Mouse (Mus musculus) neural tube, embryonic 14.5 days (tissue): Measurements from ENCODE around the gene Slc25a44. TPM values are rescaled to one million over a fixed set of nuclear protein-coding genes. Genes with fewer than 3 reads are reported as not detected.

ENCODE experiments used
- ATAC-seq: fragments of 200-750 bp; cut with Nextera tagmentation; 2 replicates; pipeline ENCODE4 v1.8.0; 2017; ENCODE audit warnings: low read depth, mild to moderate bottlenecking, moderate TSS enrichment, moderate library complexity
- H3K27ac ChIP-seq: fragments of 300-500 bp; sonication (generic); 2 replicates; pipeline ENCODE4 v1.5.1; 2014; ENCODE audit warnings: low read depth, mild to moderate bottlenecking, control low read depth, low read length, moderate library complexity, mixed read lengths
- H3K27me3 ChIP-seq: fragments of 300-500 bp; sonication (generic); 2 replicates; pipeline ENCODE4 v1.6.1; 2014; ENCODE audit warnings: low read length; ENCODE audit not compliant: control insufficient read depth, insufficient read depth
- H3K36me3 ChIP-seq: fragments of 300-500 bp; sonication (generic); 2 replicates; pipeline ENCODE4 v1.6.1; 2014; ENCODE audit warnings: low read length, mixed read lengths; ENCODE audit not compliant: control insufficient read depth, insufficient read depth
- H3K4me1 ChIP-seq: fragments of 300-500 bp; sonication (generic); 2 replicates; pipeline ENCODE4 v1.6.1; 2014; ENCODE audit warnings: low read length; ENCODE audit not compliant: control insufficient read depth, insufficient read depth
- H3K4me2 ChIP-seq: fragments of 300-500 bp; sonication (generic); 2 replicates; pipeline ENCODE4 v1.6.1; 2014; ENCODE audit warnings: mild to moderate bottlenecking, low read depth, low read length, control low read depth
- H3K4me3 ChIP-seq: fragments of 300-500 bp; sonication (generic); 2 replicates; pipeline ENCODE4 v1.5.1; 2014; ENCODE audit warnings: low read depth, low read length, control low read depth, mixed read lengths
- H3K9ac ChIP-seq: fragments of 300-500 bp; sonication (generic); replicated peaks from 2 replicates; pipeline ENCODE4 v1.6.1; 2014; ENCODE audit warnings: low read depth, mild to moderate bottlenecking, control low read depth, low read length, mixed read lengths
- H3K9me3 ChIP-seq: fragments of 300-500 bp; sonication (generic); 2 replicates; pipeline ENCODE4 v1.6.1; 2016; ENCODE audit warnings: low read length; ENCODE audit not compliant: control insufficient read depth
- WGBS: fragments of 180-500 bp; shearing (Covaris S2); extraction: QIAGEN DNeasy Blood & Tissue Kit; methylation state at CpG from one replicate; pipeline ENCODE4 v1.1.7; 2014; 5-methylcytosine and 5-hydroxymethylcytosine counted together
- polyA plus RNA-seq: library from polyadenylated mRNA; unstranded; fragments of >200 nt; fragmentation: Nextera tagmentation; extraction: Ambion mirVana; gene quantifications from 2 replicates; pipeline ENCODE4 v1.2.1, GENCODE M21; 2014

The Slc25a44 gene
- polyA plus RNA-seq, 1 experiment from 2014 or later = 40.8 TPM

DNA sequence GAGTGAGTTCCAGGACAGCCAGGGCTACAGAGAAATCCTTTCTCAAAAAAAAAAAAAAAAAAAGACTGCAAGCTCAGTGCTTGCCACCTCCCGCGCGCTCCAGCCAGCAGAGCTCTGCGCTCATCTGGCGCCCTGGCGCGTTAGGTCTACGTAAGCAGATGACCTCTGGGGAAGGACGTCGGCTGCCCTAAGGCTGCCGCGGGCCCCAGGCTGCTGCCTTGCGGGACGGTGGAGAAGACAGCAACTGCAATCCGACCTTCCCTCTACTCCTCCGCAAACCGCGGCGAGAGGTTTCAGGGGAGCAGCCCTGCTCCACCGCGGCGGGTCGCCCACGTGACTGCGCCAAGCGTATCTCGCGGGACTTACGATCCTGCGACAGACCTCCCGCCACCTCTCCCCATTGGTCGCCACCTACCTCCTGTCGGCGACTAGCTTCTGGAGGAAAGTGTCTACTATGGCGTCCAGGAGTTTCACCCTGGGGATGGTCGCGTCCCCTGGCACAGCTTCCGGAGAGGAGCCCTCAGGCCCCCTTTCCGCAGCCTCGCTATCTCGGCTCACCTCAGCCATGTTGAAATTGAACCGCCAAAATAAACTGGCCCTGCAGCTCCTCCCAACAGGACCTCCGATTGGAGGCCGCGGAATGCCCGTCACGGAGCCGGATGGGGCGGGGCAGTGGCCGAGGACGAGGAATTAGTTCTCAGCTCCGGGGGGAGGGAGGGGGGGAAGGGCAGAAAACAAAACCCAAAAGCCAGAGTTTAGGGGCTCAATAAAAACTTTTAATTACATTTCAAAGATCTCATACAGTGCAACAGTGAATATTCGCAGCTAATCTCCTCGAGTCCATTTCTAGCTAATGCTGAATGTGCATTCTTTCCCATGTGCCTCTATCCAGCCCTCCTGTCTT is 14.9 kb downstream of the Slc25a44 start, which contains the start of gene Pmf1:
Gene Pmf1, minus strand, starts transcription at position 591 of the 904 bp plus-strand sequence.
- 0 out of 2 replicates have a peak, but pooled peaks cover 2% of the 10 kb centered on the region for H3K4me1 ChIP-seq
- no peaks in the 10 kb centered on the region for H3K27me3 ChIP-seq
- peaks cover 21% of the 10 kb centered on the region for H3K36me3 ChIP-seq
- no peaks in the 10 kb centered on the region for H3K9me3 ChIP-seq
- under 1% methylated on average over 54 of the region's 54 CpGs for WGBS
- peak within 1 kb of the TSS; percentile 73 for H3K9ac ChIP-seq
- H3K27ac ChIP-seq = peak within 1 kb of the TSS; percentile 84
- peak; percentile 91 for ATAC-seq
- H3K4me2 ChIP-seq = peak within 1 kb of the TSS; percentile 70
- peak within 1 kb of the TSS; percentile 56 for H3K4me3 ChIP-seq

DNA sequence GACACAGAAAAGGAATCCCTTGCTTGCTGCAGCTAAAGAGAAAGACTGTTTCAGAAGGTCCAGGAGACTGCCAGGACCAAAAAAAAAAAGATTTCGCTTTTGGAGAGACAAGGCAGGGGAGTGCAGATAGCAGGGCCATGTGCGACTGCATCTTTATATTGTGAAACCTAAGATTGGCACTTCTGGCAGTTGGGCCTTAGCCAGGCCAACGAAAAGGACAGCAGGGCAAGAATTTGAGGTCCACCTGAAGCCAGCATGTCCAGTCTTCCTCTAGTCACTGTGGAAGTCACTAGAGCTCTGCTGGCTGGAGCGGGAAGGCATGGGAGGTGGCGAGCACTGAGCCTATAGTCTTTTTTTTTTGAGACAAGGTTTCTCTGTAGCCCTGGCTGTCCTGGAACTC is 16.0 kb downstream of the Slc25a44 start:
- Histone ChIP-seq H3K9me3 (no peaks in the 10 kb centered on the region), H3K9ac (no peak overlapping the region), H3K27me3 (no peaks in the 10 kb centered on the region), H3K27ac (no peak overlapping the region), H3K36me3 (peaks cover 15% of the 10 kb centered on the region), H3K4me1 (0 out of 2 replicates have a peak, but pooled peaks cover 2% of the 10 kb centered on the region), H3K4me2 (peak overlapping the region; percentile 70; the same call in 1 of the 2 replicates), H3K4me3 (no peak overlapping the region)
- ATAC-seq = no peak
- 78% methylated on average over 5 of the region's 5 CpGs for WGBS

- no peak overlapping the region for H3K4me2 ChIP-seq
- H3K9ac ChIP-seq = no peak overlapping the region
- ATAC-seq = no peak
- no peaks in the 10 kb centered on the region for H3K9me3 ChIP-seq
- WGBS = 64% methylated on average over 7 of the region's 7 CpGs
- no peak overlapping the region for H3K27ac ChIP-seq
- H3K36me3 ChIP-seq = peaks cover 9% of the 10 kb centered on the region
- H3K4me3 ChIP-seq = no peak overlapping the region
- H3K27me3 ChIP-seq = no peaks in the 10 kb centered on the region
- 0 out of 2 replicates have a peak, but pooled peaks cover 2% of the 10 kb centered on the region for H3K4me1 ChIP-seq
These were observed 17.4 kb downstream of the Slc25a44 start for GRCm38 (mm10) chr3:88407529-88407928.

DNA sequence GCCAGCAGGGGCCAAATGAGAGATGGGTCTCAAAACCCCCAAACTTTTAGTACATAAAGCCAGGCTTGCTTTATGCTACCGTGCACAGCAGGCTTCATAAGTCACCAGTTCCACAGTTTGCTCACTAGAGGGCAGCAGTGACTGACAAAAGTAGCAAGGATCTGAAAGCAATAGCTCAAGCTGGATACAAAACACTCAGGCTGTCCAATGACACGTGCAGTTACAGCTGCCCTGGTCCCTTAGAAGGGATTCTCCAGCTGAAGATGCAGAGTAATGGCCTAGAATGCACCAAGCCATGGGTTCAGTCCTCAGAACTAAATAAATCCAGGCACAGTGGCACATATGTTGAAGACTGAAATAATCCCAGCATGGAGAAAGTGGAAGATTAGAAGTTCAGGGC is 17.8 kb downstream of the Slc25a44 start:
- Histone ChIP-seq H3K4me2 (no peak overlapping the region), H3K27me3 (no peaks in the 10 kb centered on the region), H3K4me3 (no peak overlapping the region), H3K4me1 (0 out of 2 replicates have a peak, but pooled peaks cover 2% of the 10 kb centered on the region), H3K9me3 (no peaks in the 10 kb centered on the region), H3K36me3 (peaks cover 4% of the 10 kb centered on the region; the same call in 1 of the 2 replicates), H3K9ac (no peak overlapping the region), H3K27ac (no peak overlapping the region)
- no peak; the same call in 1 of the 2 replicates for ATAC-seq
- 1% methylated on average over 2 of the region's 2 CpGs for WGBS

DNA sequence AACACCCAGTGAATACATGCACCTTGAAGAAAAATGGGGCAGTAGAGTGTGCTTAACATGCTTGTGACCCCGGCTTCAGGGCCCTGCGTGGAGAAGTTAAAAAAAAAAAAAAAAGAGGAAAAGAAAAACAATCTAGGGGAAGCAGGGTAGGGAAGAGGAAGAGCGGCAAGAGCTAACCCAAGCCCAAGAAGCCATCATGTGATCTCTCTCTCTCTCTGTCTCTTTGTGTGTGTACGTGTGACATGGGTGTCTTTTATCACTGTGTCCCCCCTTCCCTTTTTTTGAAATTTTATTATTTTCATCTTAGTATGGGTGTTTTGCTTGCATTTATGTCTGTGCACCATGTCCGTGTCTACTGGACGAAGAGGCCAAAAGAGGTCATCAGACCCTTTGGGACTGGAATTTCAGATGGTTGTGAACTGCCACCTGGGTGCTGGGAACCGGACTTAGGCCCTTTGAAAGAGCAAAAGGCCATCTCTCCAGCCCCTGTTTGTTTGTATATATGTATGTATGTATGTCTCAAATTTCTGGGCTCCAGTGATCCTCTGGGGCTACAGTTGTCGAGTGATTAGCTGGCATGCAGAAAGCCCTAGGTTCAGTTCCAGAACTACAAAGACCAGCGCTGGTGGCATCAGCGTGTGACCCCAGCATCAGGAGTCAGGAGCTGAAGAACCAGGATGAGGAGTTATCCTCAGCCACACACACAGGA is 21.3 kb downstream of the Slc25a44 start:
- no peaks in the 10 kb centered on the region for H3K36me3 ChIP-seq
- 94% methylated on average over 10 of the region's 10 CpGs for WGBS
- ATAC-seq = no peak
- H3K9ac ChIP-seq = no peak overlapping the region
- no peak overlapping the region for H3K4me3 ChIP-seq
- H3K4me1 ChIP-seq = no peaks in the 10 kb centered on the region
- no peak overlapping the region for H3K27ac ChIP-seq
- H3K9me3 ChIP-seq = no peaks in the 10 kb centered on the region
- no peak overlapping the region for H3K4me2 ChIP-seq
- no peaks in the 10 kb centered on the region for H3K27me3 ChIP-seq

DNA sequence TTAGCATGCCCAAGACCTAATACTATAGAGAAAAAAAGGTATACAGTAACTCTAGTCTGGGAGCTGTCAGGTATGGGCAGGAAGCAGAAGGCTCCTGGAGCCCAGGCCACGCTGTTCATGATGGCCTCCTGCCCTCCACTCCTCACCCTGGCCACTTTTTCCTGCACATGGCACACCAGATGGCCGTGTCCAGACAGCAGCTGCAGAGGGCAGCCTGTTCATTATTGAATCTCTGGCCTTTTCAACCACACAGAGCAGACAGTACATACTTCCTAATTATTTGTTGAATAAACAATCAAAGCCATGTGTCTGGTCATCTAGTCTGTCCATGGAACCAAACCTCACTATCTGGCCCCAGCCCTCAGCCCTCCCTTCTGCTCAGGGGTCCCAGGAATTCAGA is 26.3 kb downstream of the Slc25a44 start:
- Histone ChIP-seq H3K36me3 (no peaks in the 10 kb centered on the region; the same call in 1 of the 2 replicates), H3K4me3 (no peak overlapping the region), H3K4me1 (no peaks in the 10 kb centered on the region), H3K4me2 (no peak overlapping the region), H3K27ac (no peak overlapping the region), H3K27me3 (no peaks in the 10 kb centered on the region), H3K9ac (no peak overlapping the region), H3K9me3 (no peaks in the 10 kb centered on the region)
- WGBS = 65% methylated on average over 2 of the region's 2 CpGs
- ATAC-seq = no peak

GRCm38 (mm10) chr3:88395742-88396141 is 29.2 kb downstream of the Slc25a44 start:
- no peaks in the 10 kb centered on the region for H3K4me1 ChIP-seq
- H3K4me3 ChIP-seq = no peak overlapping the region
- no peak for ATAC-seq
- 96% methylated on average over 8 of the region's 8 CpGs for WGBS
- H3K4me2 ChIP-seq = no peak overlapping the region
- H3K27ac ChIP-seq = no peak overlapping the region
- no peaks in the 10 kb centered on the region for H3K27me3 ChIP-seq
- H3K9me3 ChIP-seq = no peaks in the 10 kb centered on the region
- no peaks in the 10 kb centered on the region; the same call in 1 of the 2 replicates for H3K36me3 ChIP-seq
- no peak overlapping the region for H3K9ac ChIP-seq

DNA sequence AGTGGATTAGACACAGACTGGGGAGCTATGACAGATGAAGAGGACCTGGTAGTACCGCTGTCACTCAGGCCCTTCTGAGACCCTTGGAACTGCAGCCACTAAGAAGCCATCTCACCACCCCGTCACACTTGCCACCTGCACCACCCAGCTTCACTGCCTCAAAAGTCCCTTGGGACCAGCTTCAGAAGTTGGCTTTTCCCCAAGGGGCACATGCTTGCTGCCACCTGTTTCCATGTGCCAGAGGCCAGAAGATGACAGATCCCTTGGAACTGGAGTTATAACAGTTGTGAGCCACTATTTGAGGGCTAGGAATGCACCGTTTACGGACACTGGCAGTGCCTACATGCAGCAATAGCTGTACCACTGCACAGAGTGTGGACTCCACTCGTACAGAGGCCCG is 29.7 kb downstream of the Slc25a44 start:
- no peak overlapping the region for H3K9ac ChIP-seq
- H3K36me3 ChIP-seq = no peaks in the 10 kb centered on the region; the same call in 1 of the 2 replicates
- H3K4me2 ChIP-seq = no peak overlapping the region
- no peaks in the 10 kb centered on the region for H3K4me1 ChIP-seq
- WGBS = 96% methylated on average over 6 of the region's 6 CpGs
- no peaks in the 10 kb centered on the region for H3K27me3 ChIP-seq
- H3K4me3 ChIP-seq = no peak overlapping the region
- ATAC-seq = 0 out of 2 replicates have a peak, but pooled peaks have one; percentile 34
- H3K9me3 ChIP-seq = no peaks in the 10 kb centered on the region
- no peak overlapping the region for H3K27ac ChIP-seq
